Mouse (Mus musculus) hindbrain, embryonic 11.5 days (tissue): ENCODE results near the gene Gltp. TPM values are rescaled to one million over a fixed set of nuclear protein-coding genes. Genes with fewer than 3 reads are reported as not detected.

ENCODE experiments used
- ATAC-seq: fragments of 200-750 bp; cut with Nextera tagmentation; 2 replicates; pipeline ENCODE4 v1.8.0; 2017; ENCODE audit warnings: mild to moderate bottlenecking, moderate TSS enrichment, moderate library complexity; ENCODE audit not compliant: low FRiP score
- DNase-seq: peaks from one replicate; pipeline ENCODE4 v3.0.0-alpha.2; 2015; ENCODE audit warnings: low spot score
- H3K27ac ChIP-seq: fragments of 300-500 bp; sonication (generic); 2 replicates; pipeline ENCODE4 v1.5.1; 2014; ENCODE audit warnings: mild to moderate bottlenecking, low read depth, low read length
- H3K27me3 ChIP-seq: fragments of 300-500 bp; sonication (generic); 2 replicates; pipeline ENCODE4 v1.6.1; 2014; ENCODE audit warnings: mild to moderate bottlenecking, low read length, moderate library complexity, mixed read lengths; ENCODE audit not compliant: control insufficient read depth, insufficient read depth
- H3K36me3 ChIP-seq: fragments of 300-500 bp; sonication (generic); 2 replicates; pipeline ENCODE4 v1.6.1; 2014; ENCODE audit warnings: mild to moderate bottlenecking, low read length, moderate library complexity, mixed read lengths; ENCODE audit not compliant: control insufficient read depth, insufficient read depth
- H3K4me1 ChIP-seq: fragments of 300-500 bp; sonication (generic); replicated peaks from 2 replicates; pipeline ENCODE4 v1.6.1; 2014; ENCODE audit warnings: low read length, mixed read lengths; ENCODE audit not compliant: control insufficient read depth, insufficient read depth
- H3K4me2 ChIP-seq: fragments of 300-500 bp; sonication (generic); replicated peaks from 2 replicates; pipeline ENCODE4 v1.6.1; 2014; ENCODE audit warnings: mild to moderate bottlenecking, low read depth, low read length
- H3K4me3 ChIP-seq: fragments of 300-500 bp; sonication (generic); 2 replicates; pipeline ENCODE4 v1.5.1; 2014; ENCODE audit warnings: low read depth, low read length
- H3K9ac ChIP-seq: fragments of 300-500 bp; sonication (generic); 2 replicates; pipeline ENCODE4 v1.6.1; 2014; ENCODE audit warnings: low read depth, low read length
- H3K9me3 ChIP-seq: fragments of 300-500 bp; sonication (generic); 2 replicates; pipeline ENCODE4 v1.6.1; 2016; ENCODE audit warnings: low read length; ENCODE audit not compliant: control insufficient read depth
- WGBS: fragments of 180-500 bp; shearing (Covaris S2); extraction: QIAGEN DNeasy Blood & Tissue Kit; methylation state at CpG from one replicate; pipeline ENCODE4 v1.1.7; 2014; 5-methylcytosine and 5-hydroxymethylcytosine counted together
- polyA plus RNA-seq: library from polyadenylated mRNA; unstranded; fragments of >200 nt; fragmentation: Nextera tagmentation; extraction: Ambion mirVana; gene quantifications from 2 replicates; pipeline ENCODE4 v1.2.1, GENCODE M21; 2014

The Gltp gene
- polyA plus RNA-seq, 1 experiment from 2014 or later = 64.4 TPM

- Histone ChIP-seq H3K27ac (no peak overlapping the region), H3K36me3 (no peaks in the 10 kb centered on the region), H3K9me3 (no peaks in the 10 kb centered on the region), H3K4me3 (peak overlapping the region; percentile 65), H3K9ac (peak overlapping the region; percentile 83), H3K4me2 (peak overlapping the region; percentile 88), H3K4me1 (peaks cover 5% of the 10 kb centered on the region; the same call in 1 of the 2 replicates), H3K27me3 (no peaks in the 10 kb centered on the region)
- 21% methylated on average over 16 of the region's 16 CpGs for WGBS
- DNase-seq (peak; percentile 33), ATAC-seq (no peak)
Measured at GRCm38 (mm10) chr5:114689700-114690366, 951 bp downstream of the Gltp start.

- ATAC-seq = no peak
- no peaks in the 10 kb centered on the region for H3K9me3 ChIP-seq
- H3K4me1 ChIP-seq = peaks cover 5% of the 10 kb centered on the region; the same call in 1 of the 2 replicates
- no peak for DNase-seq
- WGBS = 86% methylated on average over 13 of the region's 13 CpGs
- no peak overlapping the region for H3K4me3 ChIP-seq
- H3K27me3 ChIP-seq = no peaks in the 10 kb centered on the region
- H3K4me2 ChIP-seq = no peak overlapping the region
- H3K27ac ChIP-seq = no peak overlapping the region
- H3K9ac ChIP-seq = no peak overlapping the region
- H3K36me3 ChIP-seq = no peaks in the 10 kb centered on the region
Measured at GRCm38 (mm10) chr5:114688703-114689102, 2.1 kb downstream of the Gltp start.

- Histone ChIP-seq H3K27ac (no peak overlapping the region), H3K27me3 (no peaks in the 10 kb centered on the region), H3K36me3 (no peaks in the 10 kb centered on the region), H3K4me1 (peaks cover 5% of the 10 kb centered on the region; the same call in 1 of the 2 replicates), H3K9me3 (no peaks in the 10 kb centered on the region), H3K4me2 (no peak overlapping the region), H3K4me3 (no peak overlapping the region), H3K9ac (no peak overlapping the region)
- ATAC-seq = no peak
- no peak for DNase-seq
Measured at GRCm38 (mm10) chr5:114687901-114688300, 2.9 kb downstream of the Gltp start.

- 62% methylated on average over 7 of the region's 7 CpGs for WGBS
Measured at GRCm38 (mm10) chr5:114686726-114687210, 4.0 kb downstream of the Gltp start.

GRCm38 (mm10) chr5:114685986-114686385 is 4.8 kb downstream of the Gltp start:
- H3K27me3 ChIP-seq = no peaks in the 10 kb centered on the region
- no peak for DNase-seq
- no peak overlapping the region for H3K27ac ChIP-seq
- 89% methylated on average over 5 of the region's 5 CpGs for WGBS
- H3K9ac ChIP-seq = no peak overlapping the region
- H3K4me2 ChIP-seq = no peak overlapping the region
- no peaks in the 10 kb centered on the region for H3K36me3 ChIP-seq
- no peak overlapping the region for H3K4me3 ChIP-seq
- peaks cover 5% of the 10 kb centered on the region; the same call in 1 of the 2 replicates for H3K4me1 ChIP-seq
- ATAC-seq = no peak
- no peaks in the 10 kb centered on the region for H3K9me3 ChIP-seq

More at GRCm38 (mm10) chr5:114686726-114687210, 4.0 kb downstream of the Gltp start:
- Histone ChIP-seq H3K9me3 (no peaks in the 10 kb centered on the region), H3K4me2 (no peak overlapping the region), H3K9ac (no peak overlapping the region), H3K27ac (no peak overlapping the region), H3K4me1 (peaks cover 5% of the 10 kb centered on the region; the same call in 1 of the 2 replicates), H3K4me3 (no peak overlapping the region), H3K36me3 (no peaks in the 10 kb centered on the region), H3K27me3 (no peaks in the 10 kb centered on the region)
- DNase-seq (no peak), ATAC-seq (no peak)

- no peak overlapping the region for H3K4me3 ChIP-seq
- no peaks in the 10 kb centered on the region for H3K9me3 ChIP-seq
- H3K9ac ChIP-seq = no peak overlapping the region
- DNase-seq = no peak
- no peaks in the 10 kb centered on the region for H3K27me3 ChIP-seq
- peaks cover 3% of the 10 kb centered on the region; the same call in 1 of the 2 replicates for H3K4me1 ChIP-seq
- H3K36me3 ChIP-seq = no peaks in the 10 kb centered on the region
- no peak for ATAC-seq
- no peak overlapping the region for H3K4me2 ChIP-seq
- whole genome bisulfite sequencing = 81% methylated on average over 8 of the region's 8 CpGs
- H3K27ac ChIP-seq = 0 out of 2 replicates have a peak overlapping the region, but pooled peaks have one; percentile 53
Measured at GRCm38 (mm10) chr5:114681717-114682116, 9.1 kb downstream of the Gltp start.

GRCm38 (mm10) chr5:114680676-114681285 is 10.0 kb downstream of the Gltp start:
- peaks cover 3% of the 10 kb centered on the region; the same call in 1 of the 2 replicates for H3K4me1 ChIP-seq
- H3K4me2 ChIP-seq = no peak overlapping the region
- 74% methylated on average over 19 of the region's 19 CpGs for WGBS
- H3K27ac ChIP-seq = no peak overlapping the region
- H3K9ac ChIP-seq = no peak overlapping the region
- H3K27me3 ChIP-seq = no peaks in the 10 kb centered on the region
- H3K9me3 ChIP-seq = no peaks in the 10 kb centered on the region
- no peak for DNase-seq
- ATAC-seq = no peak
- H3K4me3 ChIP-seq = no peak overlapping the region
- no peaks in the 10 kb centered on the region for H3K36me3 ChIP-seq

- no peaks in the 10 kb centered on the region for H3K9me3 ChIP-seq
- 0 out of 2 replicates have a peak overlapping the region, but pooled peaks have one; percentile 10 for H3K27ac ChIP-seq
- no peak for DNase-seq
- no peaks in the 10 kb centered on the region for H3K27me3 ChIP-seq
- no peak overlapping the region for H3K4me2 ChIP-seq
- H3K9ac ChIP-seq = peak overlapping the region; percentile 24; the same call in 1 of the 2 replicates
- no peaks in the 10 kb centered on the region; the same call in 1 of the 2 replicates for H3K36me3 ChIP-seq
- ATAC-seq = no peak
- peaks cover 3% of the 10 kb centered on the region; the same call in 1 of the 2 replicates for H3K4me1 ChIP-seq
- H3K4me3 ChIP-seq = no peak overlapping the region
- WGBS = 68% methylated on average over 17 of the region's 17 CpGs
Measured at GRCm38 (mm10) chr5:114679841-114680591, 10.8 kb downstream of the Gltp start.
